Mouse (Mus musculus): ENCODE data around the gene Dnah8.

- TF ChIP-seq CTCF (conservative IDR thresholded peaks at IDR 0.05; ENCODE audit: low read length), result no peak
- no peak for TF ChIP-seq POU5F1 (IDR thresholded peaks at IDR 0.05; ENCODE audit: borderline replicate concordance, low read length)
Observed at GRCm38 (mm10) chr17:30835419-30835818, 211.3 kb downstream of the Dnah8 start.
